Mouse (Mus musculus): ENCODE measurements around the gene Dnmt3a. TPM values are rescaled to one million over a fixed set of nuclear protein-coding genes. Genes with fewer than 3 reads are reported as not detected.

Dnmt3a gene
- polyA plus RNA-seq, 1 experiment from 2014 or later, result 229 TPM

- H3K4me1 ChIP-seq, result peaks cover 31% of the 10 kb centered on the region
- H3K9me3 ChIP-seq, result no peaks in the 10 kb centered on the region
- H3K36me3 ChIP-seq, result peaks cover 40% of the 10 kb centered on the region
- no peaks in the 10 kb centered on the region for H3K27me3 ChIP-seq
- H3K27ac ChIP-seq, result peak overlapping the region; percentile 88
- H3K4me2 ChIP-seq (replicated peaks), result peak overlapping the region; percentile 25; the same call in 1 of the 2 replicates
- H3K9ac ChIP-seq, result no peak overlapping the region
- peak; percentile 59 for ATAC-seq (ENCODE audit: insufficient number of reproducible peaks, insufficient read depth, low FRiP score, low TSS enrichment)
- H3K4me3 ChIP-seq, result no peak overlapping the region
- WGBS, result 10% methylated on average over 7 of the region's 7 CpGs
Measured at GRCm38 (mm10) chr12:3843918-3844317, 38.1 kb downstream of the Dnmt3a start.

- H3K36me3 ChIP-seq, result peaks cover 40% of the 10 kb centered on the region
- H3K4me1 ChIP-seq, result peaks cover 32% of the 10 kb centered on the region
- no peaks in the 10 kb centered on the region for H3K27me3 ChIP-seq
- H3K9ac ChIP-seq, result no peak overlapping the region
- H3K4me3 ChIP-seq, result no peak overlapping the region
- peak overlapping the region; percentile 88 for H3K27ac ChIP-seq
- WGBS, result 53% methylated on average over 5 of the region's 5 CpGs
- 0 out of 2 replicates have a peak overlapping the region, but pooled peaks have one; percentile 25 for H3K4me2 ChIP-seq (replicated peaks)
- no peaks in the 10 kb centered on the region for H3K9me3 ChIP-seq
- ATAC-seq (ENCODE audit: insufficient number of reproducible peaks, insufficient read depth, low FRiP score, low TSS enrichment), result 0 out of 2 replicates have a peak, but pooled peaks have one; percentile 17
Measured at GRCm38 (mm10) chr12:3844335-3844734, 38.5 kb downstream of the Dnmt3a start.

- no peaks in the 10 kb centered on the region for H3K27me3 ChIP-seq
- no peak overlapping the region for H3K4me3 ChIP-seq
- H3K4me2 ChIP-seq (replicated peaks), result no peak overlapping the region
- no peaks in the 10 kb centered on the region for H3K9me3 ChIP-seq
- no peak for ATAC-seq (ENCODE audit: insufficient number of reproducible peaks, insufficient read depth, low FRiP score, low TSS enrichment)
- peaks cover 14% of the 10 kb centered on the region for H3K4me1 ChIP-seq
- peak overlapping the region; percentile 47; the same call in 1 of the 2 replicates for H3K27ac ChIP-seq
- WGBS, result 88% methylated on average over 13 of the region's 13 CpGs
- H3K36me3 ChIP-seq, result peaks cover 58% of the 10 kb centered on the region
- no peak overlapping the region for H3K9ac ChIP-seq
Measured at GRCm38 (mm10) chr12:3849481-3849880, 43.7 kb downstream of the Dnmt3a start.

GRCm38 (mm10) chr12:3850165-3850564 lies 44.4 kb downstream of the Dnmt3a start:
- Histone ChIP-seq H3K9ac (no peak overlapping the region), H3K4me3 (no peak overlapping the region), H3K4me2 (replicated peaks) (no peak overlapping the region), H3K27ac (peak overlapping the region; percentile 47; the same call in 1 of the 2 replicates), H3K36me3 (peaks cover 57% of the 10 kb centered on the region), H3K4me1 (peaks cover 13% of the 10 kb centered on the region), H3K27me3 (no peaks in the 10 kb centered on the region), H3K9me3 (no peaks in the 10 kb centered on the region)
- WGBS, result 16% methylated on average over 5 of the region's 5 CpGs
- no peak for ATAC-seq (ENCODE audit: insufficient number of reproducible peaks, insufficient read depth, low FRiP score, low TSS enrichment)

GRCm38 (mm10) chr12:3850731-3851130 lies 44.9 kb downstream of the Dnmt3a start:
- 14% methylated on average over 6 of the region's 6 CpGs for WGBS
- Histone ChIP-seq H3K36me3 (peaks cover 52% of the 10 kb centered on the region), H3K4me3 (no peak overlapping the region), H3K9me3 (no peaks in the 10 kb centered on the region), H3K4me2 (replicated peaks) (no peak overlapping the region), H3K27me3 (no peaks in the 10 kb centered on the region), H3K9ac (no peak overlapping the region), H3K4me1 (peaks cover 18% of the 10 kb centered on the region), H3K27ac (peak overlapping the region; percentile 47; the same call in 1 of the 2 replicates)
- ATAC-seq (ENCODE audit: insufficient number of reproducible peaks, insufficient read depth, low FRiP score, low TSS enrichment), result no peak

- no peaks in the 10 kb centered on the region for H3K9me3 ChIP-seq
- WGBS, result 45% methylated on average over 4 of the region's 4 CpGs
- no peak overlapping the region for H3K27ac ChIP-seq
- H3K9ac ChIP-seq, result no peak overlapping the region
- no peak overlapping the region for H3K4me2 ChIP-seq (replicated peaks)
- peaks cover 23% of the 10 kb centered on the region for H3K4me1 ChIP-seq
- peaks cover 48% of the 10 kb centered on the region for H3K36me3 ChIP-seq
- H3K27me3 ChIP-seq, result no peaks in the 10 kb centered on the region
- H3K4me3 ChIP-seq, result no peak overlapping the region
- no peak for ATAC-seq (ENCODE audit: insufficient number of reproducible peaks, insufficient read depth, low FRiP score, low TSS enrichment)
Measured at GRCm38 (mm10) chr12:3851179-3851578, 45.4 kb downstream of the Dnmt3a start.

- no peak overlapping the region for H3K27ac ChIP-seq
- no peaks in the 10 kb centered on the region for H3K9me3 ChIP-seq
- H3K4me2 ChIP-seq (replicated peaks), result no peak overlapping the region
- H3K27me3 ChIP-seq, result no peaks in the 10 kb centered on the region
- no peak overlapping the region for H3K9ac ChIP-seq
- WGBS, result 48% methylated on average over 4 of the region's 5 CpGs
- peaks cover 27% of the 10 kb centered on the region for H3K4me1 ChIP-seq
- H3K4me3 ChIP-seq, result no peak overlapping the region
- ATAC-seq (ENCODE audit: insufficient number of reproducible peaks, insufficient read depth, low FRiP score, low TSS enrichment), result no peak
- H3K36me3 ChIP-seq, result peaks cover 50% of the 10 kb centered on the region
Measured at GRCm38 (mm10) chr12:3852521-3852920, 46.7 kb downstream of the Dnmt3a start.

- H3K4me2 ChIP-seq (replicated peaks), result no peak overlapping the region
- H3K4me3 ChIP-seq, result no peak overlapping the region
- WGBS, result 78% methylated on average over 4 of the region's 4 CpGs
- no peaks in the 10 kb centered on the region for H3K27me3 ChIP-seq
- H3K9me3 ChIP-seq, result no peaks in the 10 kb centered on the region
- no peak for ATAC-seq (ENCODE audit: insufficient number of reproducible peaks, insufficient read depth, low FRiP score, low TSS enrichment)
- peaks cover 25% of the 10 kb centered on the region for H3K4me1 ChIP-seq
- peaks cover 47% of the 10 kb centered on the region for H3K36me3 ChIP-seq
- H3K27ac ChIP-seq, result no peak overlapping the region
- H3K9ac ChIP-seq, result no peak overlapping the region
Measured at GRCm38 (mm10) chr12:3854419-3854818, 48.6 kb downstream of the Dnmt3a start.

- WGBS, result 47% methylated on average over 7 of the region's 7 CpGs
- ATAC-seq (ENCODE audit: insufficient number of reproducible peaks, insufficient read depth, low FRiP score, low TSS enrichment), result 0 out of 2 replicates have a peak, but pooled peaks have one; percentile 10
- peaks cover 46% of the 10 kb centered on the region for H3K36me3 ChIP-seq
- peak overlapping the region; percentile 69 for H3K27ac ChIP-seq
- no peaks in the 10 kb centered on the region for H3K27me3 ChIP-seq
- H3K4me2 ChIP-seq (replicated peaks), result no peak overlapping the region
- no peaks in the 10 kb centered on the region for H3K9me3 ChIP-seq
- H3K4me3 ChIP-seq, result no peak overlapping the region
- no peak overlapping the region for H3K9ac ChIP-seq
- H3K4me1 ChIP-seq, result peaks cover 15% of the 10 kb centered on the region
Measured at GRCm38 (mm10) chr12:3855762-3856501, 50.1 kb downstream of the Dnmt3a start.

GRCm38 (mm10) chr12:3856748-3857147 lies 50.9 kb downstream of the Dnmt3a start:
- H3K4me2 ChIP-seq (replicated peaks), result no peak overlapping the region
- H3K27ac ChIP-seq, result 0 out of 2 replicates have a peak overlapping the region, but pooled peaks have one; percentile 14
- no peaks in the 10 kb centered on the region for H3K9me3 ChIP-seq
- peaks cover 45% of the 10 kb centered on the region for H3K36me3 ChIP-seq
- H3K9ac ChIP-seq, result no peak overlapping the region
- no peak overlapping the region for H3K4me3 ChIP-seq
- 82% methylated on average over 2 of the region's 2 CpGs for WGBS
- H3K4me1 ChIP-seq, result peaks cover 15% of the 10 kb centered on the region
- no peaks in the 10 kb centered on the region for H3K27me3 ChIP-seq
- ATAC-seq (ENCODE audit: insufficient number of reproducible peaks, insufficient read depth, low FRiP score, low TSS enrichment), result no peak

GRCm38 (mm10) chr12:3857231-3857630 lies 51.4 kb downstream of the Dnmt3a start:
- H3K27me3 ChIP-seq, result no peaks in the 10 kb centered on the region
- no peak overlapping the region for H3K4me3 ChIP-seq
- peaks cover 18% of the 10 kb centered on the region for H3K4me1 ChIP-seq
- 75% methylated on average over 3 of the region's 3 CpGs for WGBS
- no peaks in the 10 kb centered on the region for H3K9me3 ChIP-seq
- H3K36me3 ChIP-seq, result peaks cover 50% of the 10 kb centered on the region
- no peak overlapping the region for H3K27ac ChIP-seq
- H3K4me2 ChIP-seq (replicated peaks), result no peak overlapping the region
- no peak for ATAC-seq (ENCODE audit: insufficient number of reproducible peaks, insufficient read depth, low FRiP score, low TSS enrichment)
- H3K9ac ChIP-seq, result no peak overlapping the region

- Histone ChIP-seq H3K9me3 (no peaks in the 10 kb centered on the region), H3K9ac (no peak overlapping the region; the same call in 1 of the 2 replicates), H3K4me2 (replicated peaks) (no peak overlapping the region), H3K4me3 (no peak overlapping the region), H3K36me3 (peaks cover 50% of the 10 kb centered on the region), H3K4me1 (peaks cover 18% of the 10 kb centered on the region), H3K27ac (no peak overlapping the region), H3K27me3 (no peaks in the 10 kb centered on the region)
- 75% methylated on average over 9 of the region's 9 CpGs for WGBS
- ATAC-seq (ENCODE audit: insufficient number of reproducible peaks, insufficient read depth, low FRiP score, low TSS enrichment), result no peak
Measured at GRCm38 (mm10) chr12:3857773-3858172, 52.0 kb downstream of the Dnmt3a start.
